Mouse (Mus musculus) embryonic fibroblast, embryonic 13.5 days (primary cell): ENCODE measurements around the gene Nfix.

Experiments used
- CTCF ChIP-seq: IDR thresholded peaks from 2 replicates; pipeline ENCODE4 v1.5.1; 2011; ENCODE audit warnings: mild to moderate bottlenecking, control low read depth, low read length, moderate library complexity, borderline replicate concordance; ENCODE audit not compliant: insufficient read depth
- POLR2A ChIP-seq: IDR thresholded peaks from 2 replicates; pipeline ENCODE4 v1.6.1; 2011; ENCODE audit warnings: low read depth, mild to moderate bottlenecking, control low read depth, low read length, moderate library complexity

GRCm38 (mm10) chr8:84732545-84732944 is 67.6 kb downstream of the Nfix start:
- TF ChIP-seq POLR2A (no peak), CTCF (no peak)
